Mouse (Mus musculus): Measurements from ENCODE around the gene Grhl1.

- TF ChIP-seq TCF12 (IDR thresholded peaks at IDR 0.05; ENCODE audit: insufficient read depth, poor library complexity, severe bottlenecking) (no peak), POLR2A (IDR thresholded peaks at IDR 0.05; ENCODE audit: insufficient read length, low read depth) (no peak), USF1 (IDR thresholded peaks at IDR 0.05; ENCODE audit: low read depth) (no peak), SRF (IDR thresholded peaks at IDR 0.05; ENCODE audit: control insufficient read depth, insufficient read length, low read depth) (no peak), CEBPB (IDR thresholded peaks at IDR 0.05; ENCODE audit: insufficient read depth, poor library complexity, severe bottlenecking) (no peak), POLR2AphosphoS2 (IDR thresholded peaks at IDR 0.05; ENCODE audit: insufficient read length, low read depth) (no peak), MAX (IDR thresholded peaks at IDR 0.05; ENCODE audit: low read depth) (no peak), MYOD1 (IDR thresholded peaks at IDR 0.05; ENCODE audit: control insufficient read depth in 1 of 3, insufficient read length in 2 of 3, low read depth in 2 of 3) (no peak)
Observed at GRCm38 (mm10) chr12:24537201-24537600, 34.9 kb upstream of the Grhl1 start.
